Mouse (Mus musculus): ENCODE results near the gene Zbtb4.

Gene Zbtb4

GRCm38 (mm10) chr11:69763551-69763950, 2.2 kb upstream of the Zbtb4 start:
- DNase-seq (ENCODE audit: low spot score in 2 of 2): no peak

- DNase-seq (ENCODE audit: low spot score in 2 of 2): peak; percentile 85 to 91
Measured at GRCm38 (mm10) chr11:69766126-69766609, 456 bp downstream of the Zbtb4 start.

- no peak for DNase-seq (ENCODE audit: low spot score in 2 of 2)
Measured at GRCm38 (mm10) chr11:69766872-69767624, 1.3 kb downstream of the Zbtb4 start.

GRCm38 (mm10) chr11:69767625-69767909, 1.9 kb downstream of the Zbtb4 start:
- DNase-seq (ENCODE audit: low spot score in 2 of 2): no peak

GRCm38 (mm10) chr11:69774961-69775360, 9.2 kb downstream of the Zbtb4 start:
- no peak for DNase-seq (ENCODE audit: low spot score in 2 of 2)

GRCm38 (mm10) chr11:69775716-69776115, 10.0 kb downstream of the Zbtb4 start:
- DNase-seq (ENCODE audit: low spot score in 2 of 2): no peak

- DNase-seq (ENCODE audit: low spot score in 2 of 2): no peak
Measured at GRCm38 (mm10) chr11:69776488-69776887, 10.8 kb downstream of the Zbtb4 start.

GRCm38 (mm10) chr11:69777504-69778257, 12.0 kb downstream of the Zbtb4 start:
- no peak for DNase-seq (ENCODE audit: low spot score in 2 of 2)

GRCm38 (mm10) chr11:69778258-69778982, 12.7 kb downstream of the Zbtb4 start:
- DNase-seq (ENCODE audit: low spot score in 2 of 2): no peak

- no peak for DNase-seq (ENCODE audit: low spot score in 2 of 2)
Measured at GRCm38 (mm10) chr11:69778985-69779384, 13.3 kb downstream of the Zbtb4 start.

GRCm38 (mm10) chr11:69781828-69782227, 16.1 kb downstream of the Zbtb4 start:
- no peak for DNase-seq (ENCODE audit: low spot score in 2 of 2)

- no peak for DNase-seq (ENCODE audit: low spot score in 2 of 2)
Measured at GRCm38 (mm10) chr11:69784793-69785272, 19.1 kb downstream of the Zbtb4 start.

- DNase-seq (ENCODE audit: low spot score in 2 of 2): no peak
Measured at GRCm38 (mm10) chr11:69787306-69787705, 21.6 kb downstream of the Zbtb4 start.

GRCm38 (mm10) chr11:69789431-69789830, 23.7 kb downstream of the Zbtb4 start:
- DNase-seq (ENCODE audit: low spot score in 2 of 2): no peak

GRCm38 (mm10) chr11:69791420-69791819, 25.7 kb downstream of the Zbtb4 start:
- DNase-seq (ENCODE audit: low spot score in 2 of 2): no peak

GRCm38 (mm10) chr11:69793429-69793828, 27.7 kb downstream of the Zbtb4 start:
- DNase-seq (ENCODE audit: low spot score in 2 of 2): no peak

GRCm38 (mm10) chr11:69795168-69795982, 29.7 kb downstream of the Zbtb4 start, which contains the start of gene Chrnb1:
Chrnb1 (minus strand) TSS chr11:69795943.
- DNase-seq (ENCODE audit: low spot score in 2 of 2): peak; percentile 89 to 90

GRCm38 (mm10) chr11:69795983-69796435, 30.3 kb downstream of the Zbtb4 start:
- no peak for DNase-seq (ENCODE audit: low spot score in 2 of 2)

- no peak for DNase-seq (ENCODE audit: low spot score in 2 of 2)
Measured at GRCm38 (mm10) chr11:69797924-69798323, 32.2 kb downstream of the Zbtb4 start.

- DNase-seq (ENCODE audit: low spot score in 2 of 2): no peak
Measured at GRCm38 (mm10) chr11:69799394-69800137, 33.9 kb downstream of the Zbtb4 start.

- no peak for DNase-seq (ENCODE audit: low spot score in 2 of 2)
Measured at GRCm38 (mm10) chr11:69800138-69800391, 34.4 kb downstream of the Zbtb4 start.

All from thymus, postnatal 10 days (tissue).